Mouse (Mus musculus) embryo, embryonic 9.5 days (tissue): ENCODE measurements around the gene Gm10722.
"Not testable (repeated sequence)": the region's sequence is repeated elsewhere in the genome, so short reads cannot be mapped to it uniquely, and the experiment has no call there.

Source experiments
- DNase-seq: peaks from one replicate; pipeline ENCODE4 v3.0.0-alpha.2; 2017; ENCODE audit errors: extremely low spot score

The Gm10722 gene

DNA sequence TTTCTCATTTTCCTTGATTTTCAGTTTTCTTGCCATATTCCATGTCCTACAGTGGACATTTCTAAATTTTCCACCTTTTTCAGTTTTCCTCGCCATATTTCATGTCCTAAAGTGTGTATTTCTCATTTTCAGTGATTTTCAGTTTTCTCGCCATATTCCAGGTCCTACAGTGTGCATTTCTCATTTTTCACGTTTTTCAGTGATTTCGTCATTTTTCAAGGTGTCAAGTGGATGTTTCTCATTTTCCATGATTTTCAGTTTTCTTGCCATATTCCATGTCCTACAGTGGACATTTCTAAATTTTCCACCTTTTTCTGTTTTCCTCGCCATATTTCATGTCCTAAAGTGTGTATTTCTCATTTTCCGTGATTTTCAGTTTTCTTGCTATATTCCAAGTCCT is 24.9 kb downstream of the Gm10722 start:
- DNase-seq: not testable (repeated sequence)

DNA sequence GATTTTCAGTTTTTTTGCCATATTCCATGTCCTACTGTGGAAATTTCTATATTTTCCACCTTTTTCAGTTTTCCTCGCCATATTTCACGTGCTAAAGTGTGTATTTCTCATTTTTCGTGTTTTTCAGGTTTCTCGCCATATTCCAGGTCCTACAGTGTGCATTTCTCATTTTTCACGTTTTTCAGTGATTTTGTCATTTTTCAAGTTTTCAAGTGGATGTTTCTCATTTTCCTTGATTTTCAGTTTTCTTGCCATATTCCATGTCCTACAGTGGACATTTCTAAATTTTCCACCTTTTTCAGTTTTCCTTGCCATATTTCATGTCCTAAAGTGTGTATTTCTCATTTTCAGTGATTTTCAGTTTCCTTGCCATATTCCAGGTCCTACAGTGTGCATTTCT is 25.4 kb downstream of the Gm10722 start:
- not testable (repeated sequence) for DNase-seq

DNA sequence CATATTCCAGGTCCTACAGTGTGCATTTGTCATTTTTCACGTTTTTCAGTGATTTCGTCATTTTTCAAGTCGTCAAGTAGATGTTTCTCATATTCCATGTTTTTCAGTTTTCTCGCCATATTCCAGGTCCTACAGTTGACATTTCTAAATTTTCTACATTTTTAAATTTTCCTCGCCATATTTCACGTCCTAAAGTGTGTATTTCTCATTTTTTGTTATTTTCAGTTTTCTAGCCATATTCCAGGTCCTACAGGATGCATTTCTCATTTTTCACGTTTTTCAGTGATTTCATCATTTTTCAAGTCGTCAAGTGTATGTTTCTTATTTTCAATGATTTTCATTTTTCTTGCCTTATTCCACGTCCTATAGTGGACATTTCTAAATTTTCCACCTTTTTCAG is 26.0 kb downstream of the Gm10722 start:
- not testable (repeated sequence) for DNase-seq

DNA sequence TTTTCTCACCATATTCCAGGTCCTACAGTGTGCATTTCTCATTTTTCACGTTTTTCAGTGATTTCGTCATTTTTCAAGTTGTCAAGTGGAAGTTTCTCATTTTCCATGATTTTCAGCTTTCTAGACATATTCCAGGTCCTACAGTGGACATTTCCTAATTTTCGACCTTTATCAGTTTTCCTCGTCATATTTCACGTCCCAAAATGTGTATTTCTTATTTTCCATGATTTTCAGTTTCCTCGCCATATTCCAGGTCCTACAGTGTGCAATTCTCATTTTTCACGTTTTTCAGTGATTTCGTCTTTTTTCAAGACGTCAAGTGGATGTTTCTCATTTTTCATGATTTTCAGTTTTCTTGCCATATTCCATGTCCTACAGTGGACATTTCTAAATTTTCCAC is 26.5 kb downstream of the Gm10722 start:
- DNase-seq: peak; percentile 67

DNA sequence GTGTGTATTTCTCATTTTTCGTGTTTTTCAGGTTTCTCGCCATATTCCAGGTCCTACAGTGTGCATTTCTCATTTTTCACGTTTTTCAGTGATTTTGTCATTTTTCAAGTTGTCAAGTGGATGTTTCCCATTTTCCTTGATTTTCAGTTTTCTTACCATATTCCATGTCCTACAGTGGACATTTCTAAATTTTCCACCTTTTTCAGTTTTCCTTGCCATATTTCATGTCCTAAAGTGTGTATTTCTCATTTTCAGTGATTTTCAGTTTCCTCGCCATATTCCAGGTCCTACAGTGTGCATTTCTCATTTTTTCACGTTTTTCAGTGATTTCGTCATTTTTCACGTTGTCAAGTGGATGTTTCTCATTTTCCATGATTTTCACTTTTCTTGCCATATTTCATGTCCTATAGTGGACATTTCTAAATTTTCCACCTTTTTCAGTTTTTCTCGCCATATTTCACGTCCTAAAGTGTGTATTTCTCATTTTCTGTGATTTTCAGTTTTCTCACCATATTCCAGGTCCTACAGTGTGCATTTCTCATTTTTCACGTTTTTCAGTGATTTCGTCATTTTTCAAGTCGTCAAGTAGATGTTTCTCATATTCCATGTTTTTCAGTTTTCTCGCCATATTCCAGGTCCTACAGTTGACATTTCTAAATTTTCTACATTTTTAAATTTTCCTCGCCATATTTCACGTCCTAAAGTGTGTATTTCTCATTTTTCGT is 28.7 kb downstream of the Gm10722 start:
- DNase-seq: not testable (repeated sequence)

DNA sequence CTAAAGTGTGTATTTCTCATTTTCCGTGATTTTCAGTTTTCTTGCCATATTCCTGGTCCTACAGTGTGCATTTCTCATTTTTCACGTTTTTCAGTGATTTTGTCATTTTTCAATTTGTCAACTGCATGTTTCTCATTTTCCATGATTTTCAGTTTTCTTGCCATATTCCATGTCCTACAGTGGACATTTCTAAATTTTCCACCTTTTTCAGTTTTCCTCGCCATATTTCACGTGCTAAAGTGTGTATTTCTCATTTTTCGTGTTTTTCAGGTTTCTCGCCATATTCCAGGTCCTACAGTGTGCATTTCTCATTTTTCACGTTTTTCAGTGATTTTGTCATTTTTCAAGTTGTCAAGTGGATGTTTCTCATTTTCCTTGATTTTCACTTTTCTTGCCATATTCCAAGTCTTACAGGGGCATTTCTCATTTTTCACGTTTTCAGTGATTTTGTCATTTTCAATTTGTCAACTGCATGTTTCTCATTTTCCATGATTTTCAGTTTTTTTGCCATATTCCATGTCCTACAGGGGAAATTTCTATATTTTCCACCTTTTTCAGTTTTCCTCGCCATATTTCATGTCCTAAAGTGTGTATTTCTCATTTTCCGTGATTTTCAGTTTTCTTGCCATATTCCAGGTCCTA is 30.1 kb downstream of the Gm10722 start:
- DNase-seq: peak; percentile 98

DNA sequence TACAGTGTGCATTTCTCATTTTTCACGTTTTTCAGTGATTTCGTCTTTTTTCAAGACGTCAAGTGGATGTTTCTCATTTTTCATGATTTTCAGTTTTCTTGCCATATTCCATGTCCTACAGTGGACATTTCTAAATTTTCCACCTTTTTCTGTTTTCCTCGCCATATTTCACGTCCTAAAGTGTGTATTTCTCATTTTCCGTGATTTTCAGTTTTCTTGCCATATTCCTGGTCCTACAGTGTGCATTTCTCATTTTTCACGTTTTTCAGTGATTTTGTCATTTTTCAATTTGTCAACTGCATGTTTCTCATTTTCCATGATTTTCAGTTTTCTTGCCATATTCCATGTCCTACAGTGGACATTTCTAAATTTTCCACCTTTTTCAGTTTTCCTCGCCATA is 33.6 kb downstream of the Gm10722 start, which contains the start of gene Gm17535:
TSS of gene Gm17535 (plus strand) at position 301 of the 400 bp plus-strand sequence.
- DNase-seq: not testable (repeated sequence)

DNA sequence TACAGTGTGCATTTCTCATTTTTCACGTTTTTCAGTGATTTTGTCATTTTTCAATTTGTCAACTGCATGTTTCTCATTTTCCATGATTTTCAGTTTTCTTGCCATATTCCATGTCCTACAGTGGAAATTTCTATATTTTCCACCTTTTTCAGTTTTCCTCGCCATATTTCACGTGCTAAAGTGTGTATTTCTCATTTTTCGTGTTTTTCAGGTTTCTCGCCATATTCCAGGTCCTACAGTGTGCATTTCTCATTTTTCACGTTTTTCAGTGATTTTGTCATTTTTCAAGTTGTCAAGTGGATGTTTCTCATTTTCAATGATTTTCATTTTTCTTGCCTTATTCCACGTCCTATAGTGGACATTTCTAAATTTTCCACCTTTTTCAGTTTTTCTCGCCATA is 35.9 kb downstream of the Gm10722 start, which contains the start of gene Gm10715:
TSS of gene Gm10715 (plus strand) at position 301 of the 400 bp plus-strand sequence.
- DNase-seq: not testable (repeated sequence)

DNA sequence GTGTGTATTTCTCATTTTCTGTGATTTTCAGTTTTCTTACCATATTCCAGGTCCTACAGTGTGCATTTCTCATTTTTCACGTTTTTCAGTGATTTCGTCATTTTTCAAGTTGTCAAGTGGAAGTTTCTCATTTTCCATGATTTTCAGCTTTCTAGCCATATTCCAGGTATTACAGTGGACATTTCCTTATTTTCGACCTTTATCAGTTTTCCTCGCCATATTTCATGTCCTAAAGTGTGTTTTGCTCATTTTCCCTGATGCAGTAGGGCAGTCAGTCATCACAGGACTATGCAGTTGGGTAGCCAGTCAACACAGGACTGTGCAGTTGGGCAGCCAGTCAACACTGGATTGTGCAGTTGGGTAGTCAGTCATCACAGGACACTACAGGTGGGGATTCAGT is 37.4 kb downstream of the Gm10722 start:
- peak; percentile 8 for DNase-seq
